Mouse (Mus musculus): ENCODE results near the gene Capza1. TPM values are rescaled to one million over a fixed set of nuclear protein-coding genes. Genes with fewer than 3 reads are reported as not detected.

Capza1 gene
- polyA plus RNA-seq, 1 experiment from 2014 or later = 208 TPM

DNA sequence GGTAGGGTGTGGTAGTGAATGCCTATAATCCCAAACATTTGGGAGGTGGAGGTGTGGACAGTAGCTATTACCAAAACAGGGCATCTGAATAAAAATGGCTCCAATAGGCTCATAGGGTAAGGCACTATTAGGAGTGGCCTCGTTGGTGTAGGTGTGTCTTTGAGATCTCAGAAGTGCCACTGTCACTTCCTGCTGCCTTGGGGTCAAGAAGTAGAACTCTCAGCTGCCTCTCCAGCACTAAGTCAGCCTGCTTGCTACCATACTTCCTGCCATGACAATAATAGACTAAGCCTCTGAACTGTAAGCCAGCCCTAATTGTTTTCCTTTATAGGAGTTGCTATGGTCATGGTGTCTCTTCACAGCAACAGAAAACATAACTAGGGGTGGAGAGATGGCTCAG lies 8.2 kb downstream of the Capza1 start:
- peaks cover 2% of the 10 kb centered on the region; the same call in 1 of the 2 replicates for H3K4me1 ChIP-seq
- H3K4me3 ChIP-seq (replicated peaks) = no peak overlapping the region
- no peak overlapping the region for H3K4me2 ChIP-seq
- 96% methylated on average over 1 of the region's 1 CpGs for WGBS
- no peaks in the 10 kb centered on the region for H3K9me3 ChIP-seq
- H3K27ac ChIP-seq = no peak overlapping the region
- ATAC-seq (ENCODE audit: low FRiP score) = no peak
- no peaks in the 10 kb centered on the region for H3K27me3 ChIP-seq
- peaks cover 16% of the 10 kb centered on the region for H3K36me3 ChIP-seq (replicated peaks)
- no peak overlapping the region for H3K9ac ChIP-seq

DNA sequence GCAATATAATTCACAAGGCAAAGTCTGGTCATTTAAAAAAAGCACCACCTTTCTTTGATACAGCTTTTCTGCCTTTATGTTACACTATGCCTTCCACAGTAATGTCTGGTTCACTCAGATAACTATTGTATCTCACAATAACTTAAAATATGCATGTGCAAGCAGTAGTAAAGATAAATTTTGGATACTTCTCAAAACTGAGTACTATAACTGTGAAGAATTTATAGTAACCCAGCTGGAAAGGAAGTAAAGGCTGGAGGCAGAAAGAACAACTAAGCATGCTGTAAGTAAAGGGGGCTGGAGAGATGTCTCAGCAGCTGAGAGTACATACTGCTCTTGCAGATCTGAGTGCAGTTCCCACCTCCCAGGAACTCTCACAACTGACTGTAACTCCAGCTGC lies 9.4 kb downstream of the Capza1 start:
- ATAC-seq (ENCODE audit: low FRiP score) = no peak
- Histone ChIP-seq H3K4me2 (no peak overlapping the region), H3K4me3 (replicated peaks) (no peak overlapping the region), H3K27ac (no peak overlapping the region), H3K9ac (no peak overlapping the region), H3K4me1 (no peaks in the 10 kb centered on the region), H3K36me3 (replicated peaks) (peaks cover 16% of the 10 kb centered on the region), H3K9me3 (no peaks in the 10 kb centered on the region), H3K27me3 (no peaks in the 10 kb centered on the region)

DNA sequence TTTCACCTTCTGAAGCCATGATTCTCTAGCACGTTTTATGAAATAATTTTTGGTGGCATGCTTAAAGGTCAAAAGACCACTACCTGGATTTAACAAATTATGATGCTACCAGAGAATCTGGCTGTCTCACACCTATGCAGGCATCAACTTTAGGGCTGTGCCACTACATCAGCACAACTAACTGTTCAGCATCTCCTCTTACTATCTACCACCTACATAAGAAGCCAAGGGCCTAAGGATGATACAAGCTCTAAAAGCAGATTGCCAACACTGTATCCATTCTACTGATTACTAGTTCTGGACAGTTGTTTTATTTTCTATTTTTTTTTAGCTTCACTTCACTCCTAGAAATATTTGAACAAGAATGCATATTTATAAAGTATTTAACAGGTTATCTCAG lies 9.8 kb downstream of the Capza1 start:
- no peak overlapping the region for H3K9ac ChIP-seq
- peaks cover 16% of the 10 kb centered on the region for H3K36me3 ChIP-seq (replicated peaks)
- no peaks in the 10 kb centered on the region for H3K9me3 ChIP-seq
- no peaks in the 10 kb centered on the region for H3K4me1 ChIP-seq
- no peak overlapping the region for H3K27ac ChIP-seq
- WGBS = 92% methylated on average over 1 of the region's 1 CpGs
- no peak overlapping the region for H3K4me3 ChIP-seq (replicated peaks)
- no peak overlapping the region for H3K4me2 ChIP-seq
- ATAC-seq (ENCODE audit: low FRiP score) = no peak
- no peaks in the 10 kb centered on the region for H3K27me3 ChIP-seq

DNA sequence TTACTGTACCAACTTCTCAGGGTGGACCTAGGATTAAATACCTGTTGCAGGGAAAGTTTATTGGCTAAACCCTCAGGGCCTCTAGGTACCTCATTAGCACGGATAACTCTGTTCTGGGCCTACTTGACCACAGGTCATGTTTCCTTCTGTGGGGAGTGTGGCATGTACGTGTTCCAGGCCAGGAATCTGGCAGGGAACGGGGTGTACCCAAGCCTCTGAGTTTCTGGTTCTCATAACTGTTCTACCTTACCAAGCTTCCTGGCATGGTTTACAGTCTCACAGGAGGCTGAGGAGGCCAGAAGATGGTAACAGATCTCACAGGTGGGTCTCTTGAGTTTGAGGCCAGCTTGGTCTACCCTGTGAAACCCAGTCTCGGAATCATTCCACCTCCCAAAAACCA lies 17.7 kb downstream of the Capza1 start:
- no peak overlapping the region for H3K4me3 ChIP-seq (replicated peaks)
- H3K27me3 ChIP-seq = no peaks in the 10 kb centered on the region
- H3K4me2 ChIP-seq = no peak overlapping the region
- H3K27ac ChIP-seq = no peak overlapping the region
- H3K9ac ChIP-seq = no peak overlapping the region
- peaks cover 44% of the 10 kb centered on the region for H3K36me3 ChIP-seq (replicated peaks)
- ATAC-seq (ENCODE audit: low FRiP score) = no peak
- 92% methylated on average over 4 of the region's 4 CpGs for WGBS
- no peaks in the 10 kb centered on the region for H3K4me1 ChIP-seq
- no peaks in the 10 kb centered on the region for H3K9me3 ChIP-seq

DNA sequence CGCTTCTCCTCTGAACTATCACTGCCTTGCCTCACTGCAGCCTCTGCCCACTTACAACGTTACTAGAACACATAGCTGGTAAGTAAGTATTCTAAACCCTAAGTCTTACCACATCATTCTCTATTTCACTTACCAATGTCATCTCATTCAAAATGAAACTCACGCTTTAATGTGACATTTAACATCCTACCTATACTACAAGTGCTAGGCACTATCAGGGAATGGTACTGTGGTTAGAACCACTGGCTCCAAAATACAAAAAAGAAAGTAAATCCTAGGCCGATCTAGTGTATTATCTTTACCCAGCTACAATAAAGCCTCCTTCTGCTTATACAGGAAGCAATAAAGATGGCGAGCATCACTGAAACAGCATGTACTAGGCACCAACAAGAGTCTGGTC lies 23.3 kb downstream of the Capza1 start:
- H3K9me3 ChIP-seq = no peaks in the 10 kb centered on the region
- H3K4me3 ChIP-seq (replicated peaks) = no peak overlapping the region
- no peaks in the 10 kb centered on the region for H3K27me3 ChIP-seq
- ATAC-seq (ENCODE audit: low FRiP score) = no peak
- H3K27ac ChIP-seq = no peak overlapping the region
- no peak overlapping the region for H3K4me2 ChIP-seq
- H3K4me1 ChIP-seq = no peaks in the 10 kb centered on the region
- H3K36me3 ChIP-seq (replicated peaks) = peaks cover 63% of the 10 kb centered on the region
- 94% methylated on average over 5 of the region's 5 CpGs for WGBS
- no peak overlapping the region for H3K9ac ChIP-seq

DNA sequence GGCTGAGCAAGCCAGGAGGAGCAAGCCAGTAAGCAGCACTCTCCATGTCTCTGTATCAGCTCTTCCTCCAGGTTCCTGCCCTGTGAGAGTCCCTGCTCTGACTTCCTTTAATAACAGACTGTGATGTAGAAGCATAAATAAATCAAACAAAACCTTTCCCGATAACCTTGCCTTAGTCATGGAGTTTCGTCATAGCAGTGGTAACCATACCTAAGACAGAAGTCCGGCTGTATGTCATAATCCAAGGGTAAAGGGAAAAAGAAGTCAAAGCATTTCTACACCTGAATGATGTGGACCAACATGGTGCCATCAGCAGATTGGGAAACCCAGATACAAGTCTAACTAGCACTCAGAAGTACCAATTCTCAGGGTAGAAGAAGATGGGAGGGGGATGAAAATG lies 28.5 kb downstream of the Capza1 start:
- Histone ChIP-seq H3K27ac (no peak overlapping the region), H3K4me2 (no peak overlapping the region), H3K9ac (no peak overlapping the region), H3K36me3 (replicated peaks) (peaks cover 56% of the 10 kb centered on the region), H3K4me3 (replicated peaks) (no peak overlapping the region), H3K9me3 (no peaks in the 10 kb centered on the region), H3K27me3 (no peaks in the 10 kb centered on the region), H3K4me1 (no peaks in the 10 kb centered on the region)
- no peak for ATAC-seq (ENCODE audit: low FRiP score)
- 95% methylated on average over 3 of the region's 3 CpGs for WGBS

DNA sequence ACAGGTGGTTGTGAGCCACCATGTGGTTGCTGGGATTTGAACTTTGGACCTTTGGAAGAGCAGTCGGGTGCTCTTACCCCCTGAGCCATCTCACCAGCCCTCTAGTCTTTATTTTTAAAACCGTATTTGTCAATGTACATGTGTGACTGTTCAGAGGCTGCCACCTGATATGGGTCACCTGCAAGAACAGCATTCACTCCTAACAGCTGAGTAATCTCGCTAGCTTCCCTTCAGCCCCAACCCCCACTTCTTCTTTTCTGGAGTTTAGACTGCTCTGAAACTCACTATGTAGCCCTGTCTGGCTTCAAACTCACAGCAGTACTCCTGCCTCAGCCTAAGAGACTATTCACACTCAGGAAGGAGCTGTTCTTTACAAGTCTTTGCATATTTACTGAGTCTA lies 41.9 kb downstream of the Capza1 start:
- Histone ChIP-seq H3K4me2 (no peak overlapping the region), H3K9me3 (no peaks in the 10 kb centered on the region), H3K9ac (no peak overlapping the region), H3K27ac (no peak overlapping the region), H3K4me1 (peaks cover 14% of the 10 kb centered on the region), H3K4me3 (replicated peaks) (no peak overlapping the region), H3K27me3 (no peaks in the 10 kb centered on the region), H3K36me3 (replicated peaks) (peaks cover 34% of the 10 kb centered on the region)
- WGBS = 88% methylated on average over 3 of the region's 3 CpGs
- ATAC-seq (ENCODE audit: low FRiP score) = no peak

DNA sequence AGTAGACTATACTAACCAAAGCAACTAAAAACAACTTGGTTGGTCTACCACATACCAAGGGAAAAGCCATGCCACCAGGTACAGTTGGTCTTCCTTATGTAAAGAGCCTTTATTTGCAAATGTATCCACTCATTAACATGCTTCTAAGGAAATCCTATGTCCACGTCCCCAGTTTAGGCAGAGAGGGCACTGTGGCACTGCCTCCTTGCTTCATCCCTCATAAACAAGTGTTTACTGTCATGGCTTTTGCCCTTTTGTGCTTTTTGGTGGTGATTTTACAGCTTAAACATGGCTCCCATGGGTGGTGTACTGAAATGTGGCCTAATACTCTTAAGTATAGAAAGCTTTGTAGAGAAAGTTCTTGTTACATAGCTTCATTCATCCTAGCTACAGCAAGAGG lies 43.9 kb downstream of the Capza1 start:
- Histone ChIP-seq H3K27me3 (no peaks in the 10 kb centered on the region), H3K36me3 (replicated peaks) (peaks cover 21% of the 10 kb centered on the region), H3K27ac (no peak overlapping the region), H3K9ac (no peak overlapping the region), H3K4me2 (no peak overlapping the region), H3K9me3 (no peaks in the 10 kb centered on the region), H3K4me1 (peaks cover 23% of the 10 kb centered on the region), H3K4me3 (replicated peaks) (no peak overlapping the region)
- no peak for ATAC-seq (ENCODE audit: low FRiP score)
- 47% methylated on average over 1 of the region's 1 CpGs for WGBS

DNA sequence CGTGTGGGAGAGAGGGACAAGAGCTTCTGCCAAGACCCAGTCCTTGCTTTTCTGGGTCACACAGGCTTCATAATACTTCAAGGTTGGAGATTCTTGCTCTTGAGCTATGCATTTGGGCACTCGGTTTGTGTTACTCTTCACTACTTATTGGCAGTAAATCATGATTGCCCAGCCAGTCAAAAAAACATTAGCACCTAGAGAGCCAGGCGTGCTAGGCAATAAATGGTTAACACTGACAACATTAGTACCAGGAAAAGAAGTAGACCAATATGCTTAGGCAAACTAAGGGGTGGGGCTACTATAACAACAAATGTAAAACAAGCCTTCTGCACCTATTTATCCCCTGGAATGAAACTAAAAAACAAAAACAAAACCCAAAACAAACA lies 45.6 kb downstream of the Capza1 start:
- Histone ChIP-seq H3K27me3 (no peaks in the 10 kb centered on the region), H3K9ac (no peak overlapping the region; the same call in 1 of the 2 replicates), H3K36me3 (replicated peaks) (peaks cover 18% of the 10 kb centered on the region), H3K27ac (0 out of 2 replicates have a peak overlapping the region, but pooled peaks have one; percentile 71), H3K4me1 (peaks cover 23% of the 10 kb centered on the region), H3K4me2 (peak overlapping the region; percentile 98), H3K9me3 (no peaks in the 10 kb centered on the region), H3K4me3 (replicated peaks) (peak overlapping the region; percentile 80)
- 9% methylated on average over 3 of the region's 3 CpGs for WGBS
- ATAC-seq (ENCODE audit: low FRiP score) = no peak

DNA sequence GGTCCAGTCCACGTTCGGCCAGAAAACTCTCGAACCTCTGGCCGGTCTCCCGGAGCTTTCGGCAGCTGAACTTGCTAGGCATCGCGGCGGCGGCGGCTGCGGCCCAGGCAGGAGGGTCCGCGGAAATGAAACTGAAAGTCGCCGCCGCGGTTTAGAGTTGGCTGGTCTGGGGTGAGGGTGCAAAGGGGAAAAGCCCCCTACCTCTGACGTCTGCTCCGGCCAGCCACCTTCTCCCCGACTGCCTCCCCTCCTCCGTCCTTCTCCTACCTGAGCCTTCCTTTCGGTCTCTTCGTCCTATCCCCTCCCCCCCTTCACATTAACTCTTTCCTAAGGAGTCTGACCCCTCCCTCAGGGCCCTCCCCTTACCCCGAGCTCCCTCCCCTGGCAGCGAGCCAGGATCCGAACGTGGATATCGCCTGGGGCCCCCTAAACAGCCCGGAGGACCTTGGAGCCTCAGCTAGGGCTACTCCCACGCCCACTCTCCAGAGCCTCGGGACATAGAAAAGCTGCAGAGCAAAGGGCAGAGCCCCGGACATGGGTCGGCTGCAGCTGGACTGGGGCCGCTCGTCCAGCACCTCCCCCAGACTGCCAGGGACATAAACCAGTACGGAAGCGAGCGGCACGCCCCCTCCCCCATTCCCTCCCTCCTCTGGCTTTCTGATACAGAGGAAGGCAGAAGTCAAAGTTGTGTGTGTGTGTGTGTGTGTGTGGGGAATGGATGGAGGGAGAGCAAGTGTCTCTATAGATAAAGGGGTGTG lies 46.1 kb downstream of the Capza1 start, which contains the start of gene Mov10:
TSS of gene Mov10 (minus strand) at position 573 of the 758 bp plus-strand sequence.
- no peaks in the 10 kb centered on the region for H3K27me3 ChIP-seq
- no peaks in the 10 kb centered on the region for H3K9me3 ChIP-seq
- H3K36me3 ChIP-seq (replicated peaks) = peaks cover 18% of the 10 kb centered on the region
- peak within 1 kb of the TSS; percentile 98 for H3K4me2 ChIP-seq
- H3K4me3 ChIP-seq (replicated peaks) = peak within 1 kb of the TSS; percentile 80
- peak within 1 kb of the TSS; percentile 83 for H3K9ac ChIP-seq
- peak within 1 kb of the TSS; percentile 71 for H3K27ac ChIP-seq
- under 1% methylated on average over 35 of the region's 40 CpGs for WGBS
- peaks cover 23% of the 10 kb centered on the region for H3K4me1 ChIP-seq
- peak; percentile 74 for ATAC-seq (ENCODE audit: low FRiP score)

DNA sequence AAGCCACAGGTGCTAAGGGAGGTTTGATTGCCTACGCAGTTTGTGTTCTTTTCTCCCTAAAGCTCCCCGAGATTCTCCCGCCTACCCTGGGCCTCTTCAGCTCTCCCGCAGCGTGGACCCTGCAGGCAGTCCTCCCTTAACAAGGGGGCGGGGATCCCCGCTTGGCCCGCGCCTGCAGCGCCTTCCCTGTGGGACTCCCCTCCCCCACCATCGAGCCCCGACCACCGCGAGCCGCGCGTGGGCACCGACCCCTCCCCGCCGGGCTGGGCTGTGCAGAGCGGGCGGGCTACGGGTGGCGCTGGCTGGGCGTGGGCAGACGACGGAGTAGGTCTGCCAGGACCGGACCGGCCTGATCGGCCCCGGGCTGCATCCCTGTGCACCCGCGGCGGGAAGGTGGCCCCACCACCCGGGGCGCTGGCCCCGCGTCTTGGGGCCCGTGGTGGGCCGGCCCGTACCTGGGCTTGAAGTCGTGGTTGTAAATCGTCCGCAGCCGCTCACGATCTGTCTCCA lies 46.8 kb downstream of the Capza1 start:
- H3K27ac ChIP-seq = peak overlapping the region; percentile 71
- peak overlapping the region; percentile 80 for H3K4me3 ChIP-seq (replicated peaks)
- no peaks in the 10 kb centered on the region for H3K27me3 ChIP-seq
- H3K9me3 ChIP-seq = no peaks in the 10 kb centered on the region
- peak; percentile 83 for ATAC-seq (ENCODE audit: low FRiP score)
- H3K4me2 ChIP-seq = peak overlapping the region; percentile 98
- H3K36me3 ChIP-seq (replicated peaks) = peaks cover 15% of the 10 kb centered on the region
- WGBS = under 1% methylated on average over 43 of the region's 46 CpGs
- H3K9ac ChIP-seq = peak overlapping the region; percentile 83
- peaks cover 23% of the 10 kb centered on the region for H3K4me1 ChIP-seq

DNA sequence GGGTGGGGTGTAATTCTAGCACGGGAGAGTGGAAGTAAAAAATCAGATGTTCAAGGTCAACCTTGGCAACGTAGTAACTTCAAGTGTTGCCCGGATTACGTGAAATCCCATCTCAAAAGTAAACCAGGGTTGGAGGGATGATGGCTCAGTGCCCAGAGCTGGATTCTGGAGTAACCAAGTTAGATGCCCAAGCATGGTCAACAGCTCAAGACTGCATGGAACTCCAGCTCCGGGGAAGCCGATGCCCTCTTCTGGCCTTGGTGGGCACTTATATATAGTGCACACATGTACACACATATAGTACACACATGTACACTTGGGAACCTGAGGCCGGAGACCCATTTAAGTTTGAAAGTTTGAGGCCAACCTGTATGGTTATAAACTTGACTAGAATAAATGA lies 48.2 kb downstream of the Capza1 start:
- Histone ChIP-seq H3K27ac (no peak overlapping the region), H3K9ac (no peak overlapping the region), H3K4me1 (peaks cover 23% of the 10 kb centered on the region), H3K9me3 (no peaks in the 10 kb centered on the region), H3K36me3 (replicated peaks) (peaks cover 5% of the 10 kb centered on the region; the same call in 1 of the 2 replicates), H3K4me3 (replicated peaks) (no peak overlapping the region), H3K4me2 (no peak overlapping the region), H3K27me3 (no peaks in the 10 kb centered on the region)
- no peak for ATAC-seq (ENCODE audit: low FRiP score)
- WGBS = 96% methylated on average over 7 of the region's 7 CpGs

DNA sequence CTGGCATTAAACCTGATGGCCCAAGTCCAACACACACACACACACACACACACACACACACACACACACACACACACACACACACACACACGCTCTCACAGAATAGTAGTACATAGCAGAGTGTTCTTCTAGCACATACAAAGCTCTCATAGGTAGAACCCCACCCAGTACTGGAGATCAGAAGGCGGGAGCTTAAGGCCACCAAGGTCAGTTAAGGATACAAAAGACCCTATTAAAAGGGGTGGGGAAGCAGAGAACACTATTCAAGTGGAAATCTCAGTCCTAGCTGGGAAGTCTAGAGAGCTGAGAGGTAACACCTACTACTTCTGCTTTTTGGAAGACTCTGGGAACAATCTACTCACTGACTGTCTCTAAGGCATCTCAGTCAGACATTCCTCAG lies 49.0 kb downstream of the Capza1 start:
- Histone ChIP-seq H3K4me1 (peaks cover 23% of the 10 kb centered on the region), H3K27ac (no peak overlapping the region), H3K4me2 (no peak overlapping the region), H3K27me3 (no peaks in the 10 kb centered on the region), H3K9ac (no peak overlapping the region), H3K9me3 (no peaks in the 10 kb centered on the region), H3K36me3 (replicated peaks) (no peaks in the 10 kb centered on the region), H3K4me3 (replicated peaks) (no peak overlapping the region)
- ATAC-seq (ENCODE audit: low FRiP score) = no peak
- 76% methylated on average over 2 of the region's 2 CpGs for WGBS
